Mouse (Mus musculus) MEL (cell line): Measurements from ENCODE around the gene Ecm2. TPM values are rescaled to one million over a fixed set of nuclear protein-coding genes. Genes with fewer than 3 reads are reported as not detected.

ENCODE experiments used
- DNase-seq: peaks from one replicate; pipeline ENCODE4 v3.0.0; 2011; ENCODE audit warnings: low read depth, low spot score
- H3K27ac ChIP-seq: 2 replicates; pipeline ENCODE4 v1.5.1; 2012; ENCODE audit warnings: low read depth, mild to moderate bottlenecking, control low read depth, low read length, moderate library complexity; ENCODE audit not compliant: control insufficient read depth
- H3K27me3 ChIP-seq, 2 experiments: fragments of 150-350 bp in 1 of 2; sonication (generic) in 1 of 2; 2 replicates each; pipeline ENCODE4 v1.6.1; 2012; ENCODE audit warnings: low read length in 2 of 2, mild to moderate bottlenecking in 2 of 2, improper control_type of control experiment in 1 of 2, moderate library complexity in 1 of 2; ENCODE audit not compliant: insufficient read depth in 2 of 2, control insufficient read depth in 1 of 2
- H3K36me3 ChIP-seq, 2 experiments: 2 replicates each; pipeline ENCODE4 v1.6.1; 2012 to 2014; ENCODE audit warnings: low read length in 2 of 2, improper control_type of control experiment in 1 of 2, inconsistent platforms in 1 of 2, mild to moderate bottlenecking in 1 of 2; ENCODE audit not compliant: insufficient read depth in 2 of 2, control insufficient read depth in 1 of 2
- H3K4me1 ChIP-seq, 2 experiments: fragments of 150-350 bp in 1 of 2; sonication (generic) in 1 of 2; 2 replicates each; pipeline ENCODE4 v1.6.1; 2012; ENCODE audit warnings: low read length in 2 of 2, improper control_type of control experiment in 1 of 2, mild to moderate bottlenecking in 1 of 2; ENCODE audit not compliant: insufficient read depth in 2 of 2, control insufficient read depth in 1 of 2
- H3K4me3 ChIP-seq, 2 experiments: fragments of 150-350 bp in 1 of 2; sonication (generic) in 1 of 2; 2 replicates each; pipeline ENCODE4 v1.5.1; 2012; ENCODE audit warnings: low read depth in 2 of 2, low read length in 2 of 2, mild to moderate bottlenecking in 2 of 2, moderate library complexity in 2 of 2, control low read depth in 1 of 2, improper control_type of control experiment in 1 of 2; ENCODE audit not compliant: control insufficient read depth in 1 of 2, insufficient read depth in 1 of 2
- H3K79me2 ChIP-seq: 2 replicates; pipeline ENCODE4 v1.6.1; 2012; ENCODE audit warnings: mild to moderate bottlenecking, low read length, moderate library complexity; ENCODE audit not compliant: control insufficient read depth, poor library complexity, insufficient read depth
- H3K9ac ChIP-seq: 2 replicates; pipeline ENCODE4 v1.6.1; 2012; ENCODE audit warnings: low read depth, mild to moderate bottlenecking, control low read depth, low read length, moderate library complexity; ENCODE audit not compliant: control insufficient read depth, poor library complexity, severe bottlenecking
- H3K9me3 ChIP-seq: fragments of 150-350 bp; sonication (generic); replicated peaks from 2 replicates; pipeline ENCODE4 v1.6.1; 2012; ENCODE audit warnings: mild to moderate bottlenecking, low read length, improper control_type of control experiment, moderate library complexity; ENCODE audit not compliant: insufficient read depth
- BHLHE40 ChIP-seq: IDR thresholded peaks from 2 replicates; pipeline ENCODE4 v1.6.1; 2012; ENCODE audit warnings: low read depth, mild to moderate bottlenecking, inconsistent platforms, low read length, improper control_type of control experiment, borderline replicate concordance
- CHD1 ChIP-seq: IDR thresholded peaks from 2 replicates; pipeline ENCODE4 v1.6.1; 2012; ENCODE audit warnings: low read depth, mild to moderate bottlenecking, inconsistent platforms, low read length, improper control_type of control experiment
- CTCF ChIP-seq, 3 experiments: IDR thresholded peaks in 2 of 3; conservative IDR thresholded peaks in 1 of 3; 2 replicates each; pipeline ENCODE4 v1.5.1; 2011 to 2012; ENCODE audit warnings: low read length in 3 of 3, low read depth in 2 of 3, mild to moderate bottlenecking in 2 of 3, improper control_type of control experiment in 1 of 3, inconsistent platforms in 1 of 3, mixed read lengths in 1 of 3, moderate library complexity in 1 of 3; ENCODE audit not compliant: control insufficient read depth in 1 of 3, insufficient read depth in 1 of 3, poor library complexity in 1 of 3, severe bottlenecking in 1 of 3
- ELF1 ChIP-seq: IDR thresholded peaks from 2 replicates; pipeline ENCODE4 v1.6.1; 2014; ENCODE audit warnings: low read depth, mild to moderate bottlenecking, inconsistent platforms, low read length, improper control_type of control experiment, moderate library complexity
- ETS1 ChIP-seq: IDR thresholded peaks from 2 replicates; pipeline ENCODE4 v1.6.1; 2012; ENCODE audit warnings: low read depth, mild to moderate bottlenecking, inconsistent platforms, low read length, improper control_type of control experiment, moderate library complexity
- GABPA ChIP-seq: IDR thresholded peaks from 2 replicates; pipeline ENCODE4 v1.6.1; 2012; ENCODE audit warnings: low read depth, mild to moderate bottlenecking, inconsistent platforms, low read length, improper control_type of control experiment, moderate library complexity
- GATA1 ChIP-seq: IDR thresholded peaks from 2 replicates; pipeline ENCODE4 v1.6.1; 2011; ENCODE audit warnings: low read depth, low read length, improper control_type of control experiment
- JUND ChIP-seq: IDR thresholded peaks from 2 replicates; pipeline ENCODE4 v1.6.1; 2011; ENCODE audit warnings: low read depth, mild to moderate bottlenecking, improper control_type of control experiment, low read length
- MAZ ChIP-seq: IDR thresholded peaks from 2 replicates; pipeline ENCODE4 v1.6.1; 2012; ENCODE audit warnings: low read depth, mild to moderate bottlenecking, inconsistent platforms, low read length, improper control_type of control experiment
- MXI1 ChIP-seq: IDR thresholded peaks from 2 replicates; pipeline ENCODE4 v1.6.1; 2011; ENCODE audit warnings: mild to moderate bottlenecking, low read depth, low read length, improper control_type of control experiment
- MYB ChIP-seq: IDR thresholded peaks from 2 replicates; pipeline ENCODE4 v1.6.1; 2011; ENCODE audit warnings: mild to moderate bottlenecking, low read depth, low read length, improper control_type of control experiment
- NELFE ChIP-seq: IDR thresholded peaks from 2 replicates; pipeline ENCODE4 v1.6.1; 2011; ENCODE audit warnings: low read depth, low read length, improper control_type of control experiment
- POLR2A ChIP-seq, 2 experiments: IDR thresholded peaks; 2 replicates each; pipeline ENCODE4 v1.6.1; 2011 to 2012; ENCODE audit warnings: low read length in 2 of 2, mild to moderate bottlenecking in 2 of 2, control low read depth in 1 of 2, improper control_type of control experiment in 1 of 2, low read depth in 1 of 2, moderate library complexity in 1 of 2; ENCODE audit not compliant: control insufficient read depth in 1 of 2, insufficient read depth in 1 of 2, poor library complexity in 1 of 2
- RAD21 ChIP-seq: IDR thresholded peaks from 2 replicates; pipeline ENCODE4 v1.6.1; 2011; ENCODE audit warnings: mild to moderate bottlenecking, low read depth, low read length, improper control_type of control experiment
- TAL1 ChIP-seq: IDR thresholded peaks from 2 replicates; pipeline ENCODE4 v1.6.1; 2012; ENCODE audit warnings: mild to moderate bottlenecking, inconsistent platforms, low read length, moderate library complexity, mixed read lengths
- TBP ChIP-seq: IDR thresholded peaks from 2 replicates; pipeline ENCODE4 v1.8.0; 2011; ENCODE audit warnings: low read depth, low read length, improper control_type of control experiment
- TCF12 ChIP-seq: IDR thresholded peaks from 2 replicates; pipeline ENCODE4 v1.6.1; 2014; ENCODE audit warnings: low read depth, mild to moderate bottlenecking, inconsistent platforms, low read length, improper control_type of control experiment, moderate library complexity
- USF2 ChIP-seq, 2 experiments: IDR thresholded peaks; 2 replicates each; pipeline ENCODE4 v1.6.1; 2011 to 2012; ENCODE audit warnings: improper control_type of control experiment in 2 of 2, low read length in 2 of 2, borderline replicate concordance in 1 of 2, inconsistent platforms in 1 of 2, low read depth in 1 of 2, mild to moderate bottlenecking in 1 of 2; ENCODE audit not compliant: insufficient read depth in 1 of 2
- ZC3H11A ChIP-seq: IDR thresholded peaks from 2 replicates; pipeline ENCODE4 v1.6.1; 2012; ENCODE audit warnings: low read depth, mild to moderate bottlenecking, inconsistent platforms, low read length, improper control_type of control experiment
- polyA plus RNA-seq, 2 experiments: library from polyadenylated mRNA; stranded (reverse) in 1 of 2; unstranded in 1 of 2; fragments of >175 nt in 1 of 2; fragments of >200 nt in 1 of 2; gene quantifications; 2 replicates each; pipeline versions ENCODE4 v1.2.1 to v1.2.4; 2012; ENCODE audit warnings: low replicate concordance in 2 of 2, low read depth in 1 of 2; ENCODE audit not compliant: insufficient read length in 2 of 2, insufficient read depth in 1 of 2, missing spikeins in 1 of 2
- total RNA-seq: library from RNA; depleted of rRNA; stranded (reverse); fragments of 300-350 nt; gene quantifications from 2 replicates; pipeline ENCODE4 v1.2.3, GENCODE M21; 2012

The Ecm2 gene
- total and polyA plus RNA-seq, 3 experiments, result 0.04 to 0.08 TPM; not detected in 1

DNA sequence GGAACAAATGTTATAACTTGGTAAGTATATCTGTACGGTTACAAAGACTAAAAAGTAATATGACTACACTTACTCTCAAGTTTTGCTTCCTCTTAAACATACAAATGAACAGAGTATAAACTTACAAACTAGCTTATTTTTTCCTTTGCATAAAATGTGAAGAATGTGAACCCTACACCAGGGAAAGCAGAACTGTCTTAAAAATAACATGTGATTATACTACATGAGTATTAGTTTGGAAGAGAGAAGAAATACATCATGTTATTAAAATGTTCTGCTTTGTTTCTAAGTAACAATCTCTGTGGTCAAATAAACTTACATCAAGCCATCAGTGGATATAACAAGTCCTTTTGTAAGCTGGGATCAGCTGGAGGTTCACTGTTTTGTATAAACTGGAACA lies 34.1 kb downstream of the Ecm2 start:
- no peaks in the 10 kb centered on the region for H3K27me3 ChIP-seq
- TF ChIP-seq RAD21 (no peak), GABPA (no peak), TAL1 (no peak), BHLHE40 (no peak), CTCF (IDR thresholded peaks at IDR 0.05 in 2 of 3, conservative IDR thresholded peaks at IDR 0.05 in 1 of 3; ENCODE audit: control insufficient read depth in 1 of 3, insufficient read depth in 1 of 3, low read depth in 2 of 3, low read length in 3 of 3, poor library complexity in 1 of 3, severe bottlenecking in 1 of 3) (no peak), JUND (no peak), GATA1 (no peak), TBP (no peak), CHD1 (no peak), MAZ (no peak)
- no peaks in the 10 kb centered on the region for H3K79me2 ChIP-seq
- no peaks in the 10 kb centered on the region for H3K9me3 ChIP-seq
- H3K27ac ChIP-seq, result no peak overlapping the region
- no peak for DNase-seq
- H3K36me3 ChIP-seq, result no peaks in the 10 kb centered on the region
- no peaks in the 10 kb centered on the region for H3K4me1 ChIP-seq
- no peak overlapping the region for H3K9ac ChIP-seq
- no peak overlapping the region for H3K4me3 ChIP-seq

DNA sequence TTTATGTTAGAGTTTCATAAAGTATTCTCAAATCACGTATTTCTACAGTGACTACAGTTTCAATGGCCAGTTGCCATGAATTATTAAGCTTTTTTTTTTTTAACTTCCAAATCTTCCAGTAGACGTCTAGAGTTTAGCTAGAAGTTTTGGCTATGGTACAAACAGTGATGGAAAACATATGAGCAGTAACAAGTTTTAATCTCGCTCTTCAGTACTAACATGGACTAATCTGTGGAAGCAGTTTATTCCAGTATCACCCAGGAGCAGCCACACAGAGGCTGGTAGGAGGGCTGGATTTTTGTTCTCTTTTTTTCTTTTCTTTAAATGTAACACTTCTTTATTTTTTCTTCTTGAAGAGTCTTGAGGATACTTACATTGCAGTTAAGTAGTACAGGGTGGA lies 39.7 kb downstream of the Ecm2 start, which contains the start of gene Aspn:
Gene Aspn (plus strand): TSS at position 165 of the 400 bp plus-strand sequence.
- no peaks in the 10 kb centered on the region for H3K4me1 ChIP-seq
- no peaks in the 10 kb centered on the region for H3K9me3 ChIP-seq
- H3K4me3 ChIP-seq, result no peak within 1 kb of the TSS
- no peaks in the 10 kb centered on the region for H3K79me2 ChIP-seq
- no peak within 1 kb of the TSS for H3K9ac ChIP-seq
- H3K27me3 ChIP-seq, result no peaks in the 10 kb centered on the region
- no peak for DNase-seq
- H3K36me3 ChIP-seq, result no peaks in the 10 kb centered on the region
- H3K27ac ChIP-seq, result no peak within 1 kb of the TSS
- TF ChIP-seq ELF1 (no peak), MYB (no peak), MXI1 (no peak), CHD1 (no peak), NELFE (no peak), ZC3H11A (no peak), TCF12 (no peak)

DNA sequence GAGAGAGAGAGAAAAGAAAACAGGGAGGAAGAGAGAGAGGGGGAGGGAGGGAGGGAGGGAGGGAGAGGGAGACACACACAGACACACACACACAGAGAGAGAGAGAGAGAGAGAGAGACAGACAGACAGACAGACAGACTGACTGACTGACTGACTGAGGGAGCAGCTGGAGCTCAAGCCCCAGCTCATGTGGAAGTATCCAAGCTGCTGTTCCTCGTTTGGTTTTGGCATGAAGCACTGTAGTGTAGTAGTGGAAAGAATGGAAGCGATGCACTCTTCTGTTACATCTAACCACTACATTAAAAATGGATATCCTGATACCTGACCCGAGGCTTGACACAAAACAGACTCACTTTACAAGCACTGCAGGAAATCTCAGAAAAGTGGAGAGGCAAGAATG lies 41.0 kb downstream of the Ecm2 start:
- Histone ChIP-seq H3K9ac (no peak overlapping the region), H3K9me3 (no peaks in the 10 kb centered on the region), H3K27me3 (no peaks in the 10 kb centered on the region), H3K4me1 (no peaks in the 10 kb centered on the region), H3K79me2 (no peaks in the 10 kb centered on the region), H3K36me3 (no peaks in the 10 kb centered on the region), H3K27ac (no peak overlapping the region), H3K4me3 (no peak overlapping the region)
- TF ChIP-seq POLR2A (IDR thresholded peaks at IDR 0.05; ENCODE audit: control insufficient read depth in 1 of 2, insufficient read depth in 1 of 2, low read depth in 1 of 2, low read length in 2 of 2, poor library complexity in 1 of 2), result no peak
- TF ChIP-seq ETS1, result no peak
- TF ChIP-seq USF2 (IDR thresholded peaks at IDR 0.05; ENCODE audit: borderline replicate concordance in 1 of 2, insufficient read depth in 1 of 2, low read depth in 1 of 2, low read length in 2 of 2), result no peak
- DNase-seq, result no peak
